21 mouse cellular contexts compared by ENCODE assay signal in genomic region chr7:43775311-43776057, GRCm38 (mm10). TPM values are rescaled to one million over a fixed set of nuclear protein-coding genes. Genes with fewer than 3 reads are reported as not detected.
A peak's percentile ranks its signal among the peaks of the same experiment; 100 is the strongest.
DNase-seq lines count a peak whose midpoint lies in the region; ATAC-seq and TF ChIP-seq lines count a peak whose summit lies in the region.
"Had no signal": no experiment of that assay in that cellular context is flagged by ENCODE, and none has a peak within 500 bp of the region (broad histone marks: within the 10 kb centered on the region; RNA-seq: fewer than 3 reads in every experiment).

No protein-coding gene starts in this region.

- intact Hi-C loops in heart, postnatal 10 days (cut with DNase I) = no loop called here
- intact Hi-C loops in left cerebral cortex, postnatal 25 days (cut with DNase I) = no loop called here

- H3K27ac ChIP-seq in neural tube, embryonic 15.5 days (replicated peaks) = no peak overlapping the region
- H3K27ac ChIP-seq in ES-E14 (ENCODE audit: insufficient read depth, low read depth, low read length, poor library complexity, severe bottlenecking) = no peak overlapping the region
- H3K27ac ChIP-seq in limb, embryonic 15.5 days = peak overlapping the region; percentile 61; the same call in 1 of the 2 replicates
- H3K27ac ChIP-seq in liver, embryonic 12.5 days = no peak overlapping the region
- H3K27ac ChIP-seq: heart, embryonic 15.5 days had no signal

- no peak for ATAC-seq in neural tube, embryonic 15.5 days (ENCODE audit: low FRiP score)
- no peak; the same call in 1 of the 2 replicates for ATAC-seq in limb, embryonic 15.5 days (ENCODE audit: insufficient number of reproducible peaks, low FRiP score, low TSS enrichment, low read depth)
- no peak for ATAC-seq in liver, embryonic 12.5 days
- ATAC-seq: hindbrain, embryonic 16.5 days had no signal

- no peak overlapping the region for H3K9ac ChIP-seq in neural tube, embryonic 15.5 days (replicated peaks)
- peak overlapping the region; percentile 55; the same call in 1 of the 2 replicates for H3K9ac ChIP-seq in ES-E14 (ENCODE audit: insufficient read depth, low read depth, low read length, poor library complexity, severe bottlenecking)
- no peak overlapping the region for H3K9ac ChIP-seq in limb, embryonic 15.5 days
- H3K9ac ChIP-seq in liver, embryonic 12.5 days = no peak overlapping the region
- H3K9ac ChIP-seq: heart, embryonic 15.5 days had no signal

- H3K4me1 ChIP-seq in neural tube, embryonic 15.5 days = no peaks in the 10 kb centered on the region
- peaks cover 0 to 24% of the 10 kb centered on the region in 2 experiments; a peak in 3 of 4 replicates for H3K4me1 ChIP-seq in ES-E14 (ENCODE audit: control insufficient read depth in 2 of 2, insufficient read depth in 2 of 2, low read length in 2 of 2, poor library complexity in 1 of 2)
- 0 out of 2 replicates have a peak, but pooled peaks cover 5% of the 10 kb centered on the region for H3K4me1 ChIP-seq in limb, embryonic 15.5 days
- H3K4me1 ChIP-seq in liver, embryonic 12.5 days = no peaks in the 10 kb centered on the region
- H3K4me1 ChIP-seq: heart, embryonic 15.5 days had no signal

- no peak overlapping the region for H3K4me3 ChIP-seq in neural tube, embryonic 15.5 days (replicated peaks)
- H3K4me3 ChIP-seq in ES-E14 (ENCODE audit: insufficient read depth in 1 of 2, low read depth in 1 of 2, low read length in 2 of 2, poor library complexity in 1 of 2, severe bottlenecking in 1 of 2) = no peak overlapping the region
- no peak overlapping the region for H3K4me3 ChIP-seq in limb, embryonic 15.5 days
- H3K4me3 ChIP-seq in liver, embryonic 12.5 days = no peak overlapping the region
- H3K4me3 ChIP-seq: heart, embryonic 15.5 days had no signal

- no peaks in the 10 kb centered on the region for H3K36me3 ChIP-seq in neural tube, embryonic 15.5 days
- H3K36me3 ChIP-seq in ES-E14 (ENCODE audit: control insufficient read depth, insufficient read depth, low read length, poor library complexity, severe bottlenecking) = no peaks in the 10 kb centered on the region
- H3K36me3 ChIP-seq in limb, embryonic 15.5 days = no peaks in the 10 kb centered on the region
- H3K36me3 ChIP-seq in liver, embryonic 12.5 days = no peaks in the 10 kb centered on the region
- H3K36me3 ChIP-seq: heart, embryonic 15.5 days had no signal

- no peaks in the 10 kb centered on the region for H3K9me3 ChIP-seq in neural tube, embryonic 15.5 days (replicated peaks)
- H3K9me3 ChIP-seq in ES-E14 (ENCODE audit: control insufficient read depth, insufficient read depth, low read depth, low read length) = no peaks in the 10 kb centered on the region
- no peaks in the 10 kb centered on the region for H3K9me3 ChIP-seq in limb, embryonic 15.5 days
- H3K9me3 ChIP-seq in liver, embryonic 12.5 days (replicated peaks) = no peaks in the 10 kb centered on the region
- H3K9me3 ChIP-seq: heart, embryonic 15.5 days had no signal

- WGBS in neural tube, embryonic 15.5 days = 61% methylated on average over 7 of the region's 7 CpGs
- WGBS in limb, embryonic 15.5 days = 46% methylated on average over 7 of the region's 7 CpGs
- WGBS in liver, embryonic 12.5 days (ENCODE audit: insufficient replicate concordance) = 57% methylated on average over 7 of the region's 7 CpGs

- H3K27me3 ChIP-seq in neural tube, embryonic 15.5 days (replicated peaks) = no peaks in the 10 kb centered on the region
- H3K27me3 ChIP-seq in limb, embryonic 15.5 days = no peaks in the 10 kb centered on the region
- H3K27me3 ChIP-seq in liver, embryonic 12.5 days (replicated peaks) = no peaks in the 10 kb centered on the region
- H3K27me3 ChIP-seq: heart, embryonic 15.5 days had no signal

- no peak overlapping the region for H3K4me2 ChIP-seq in neural tube, embryonic 15.5 days
- no peak overlapping the region for H3K4me2 ChIP-seq in limb, embryonic 15.5 days
- no peak overlapping the region for H3K4me2 ChIP-seq in liver, embryonic 12.5 days
- H3K4me2 ChIP-seq: heart, embryonic 15.5 days had no signal

- in situ Hi-C loops in ES-E14 (cut with MboI; ENCODE audit: low sequenced_read_pairs in 2 of 2, unreplicated experiment in 2 of 2) = no loop called here

- peak; percentile 2 for DNase-seq in heart, postnatal 4 days
- no peak for DNase-seq in heart, postnatal 10 days
- DNase-seq in neural tube, embryonic 10.5 days (ENCODE audit: extremely low spot score, low spot score) = peak; percentile 10
- DNase-seq in ES-E14 (ENCODE audit: low read depth, low spot score) = no peak
- no peak for DNase-seq in left cerebral cortex, postnatal 25 days (ENCODE audit: low spot score in 2 of 2)
- DNase-seq: cerebellum, adult 11-12 months; liver had no signal

TF ChIP-seq in ES-E14, 5 proteins besides CTCF, POLR2A, EP300 and RAD21:
- no peak for TF ChIP-seq HCFC1 (IDR thresholded peaks at IDR 0.05; ENCODE audit: borderline replicate concordance, insufficient read depth, low read length)

RNA-seq across cellular contexts. Expression of gene Klk11, which starts 1.1 kb away (rescaled TPM):
- total RNA-seq in heart, postnatal 4 days (2021) = not detected
- total RNA-seq in heart, postnatal 10 days (2021) = not detected
- 0.33 TPM in 1 of 2 replicates, not detected in the other for polyA plus RNA-seq in neural tube, embryonic 15.5 days (2015; fragmentation: Nextera tagmentation; extraction: Ambion mirVana)
- total RNA-seq in ES-E14 (2012; rRNA removed) = 1.7 and 2.4 TPM in 2 replicates
- 20.2 and 22.0 TPM in 2 replicates for polyA plus RNA-seq in limb, embryonic 15.5 days (2015; fragmentation: Nextera tagmentation; extraction: Ambion mirVana)
- polyA plus RNA-seq in liver, embryonic 12.5 days (2016; fragmentation: Nextera tagmentation; extraction: Ambion mirVana) = not detected in 2 replicates
- total RNA-seq in left cerebral cortex, postnatal 25 days (2021) = not detected
- total RNA-seq: common myeloid progenitor, adult 5-6 weeks; gastrocnemius, postnatal 4 days; layer of hippocampus, postnatal 25 days; megakaryocyte-erythroid progenitor cell, adult 5-6 weeks had no signal
- polyA plus RNA-seq: C2C12; hindbrain, embryonic 16.5 days; kidney, embryonic 16.5 days; neural tube, embryonic 11.5 days; testis, adult 2 months had no signal

RNA-seq across cellular contexts. Expression of gene Klk10, which starts 5.4 kb away (rescaled TPM):
- not detected for total RNA-seq in heart, postnatal 4 days (2021)
- total RNA-seq in heart, postnatal 10 days (2021) = not detected
- polyA plus RNA-seq in neural tube, embryonic 15.5 days (2015; fragmentation: Nextera tagmentation; extraction: Ambion mirVana) = 0.10 and 0.51 TPM in 2 replicates
- 4.4 TPM in 2 replicates for total RNA-seq in ES-E14 (2012; rRNA removed)
- polyA plus RNA-seq in limb, embryonic 15.5 days (2015; fragmentation: Nextera tagmentation; extraction: Ambion mirVana) = 38.4 and 45.0 TPM in 2 replicates
- polyA plus RNA-seq in liver, embryonic 12.5 days (2016; fragmentation: Nextera tagmentation; extraction: Ambion mirVana) = not detected in 2 replicates
- total RNA-seq in left cerebral cortex, postnatal 25 days (2021) = not detected
- total RNA-seq: common myeloid progenitor, adult 5-6 weeks; megakaryocyte-erythroid progenitor cell, adult 5-6 weeks had no signal
- polyA plus RNA-seq: neural tube, embryonic 11.5 days; testis, adult 2 months had no signal

RNA-seq across cellular contexts. Expression of gene Klk12, which starts 6.8 kb away (rescaled TPM):
- not detected for total RNA-seq in heart, postnatal 4 days (2021)
- not detected for total RNA-seq in heart, postnatal 10 days (2021)
- not detected in 2 replicates for polyA plus RNA-seq in neural tube, embryonic 15.5 days (2015; fragmentation: Nextera tagmentation; extraction: Ambion mirVana)
- total RNA-seq in ES-E14 (2012; rRNA removed) = not detected in 2 replicates
- polyA plus RNA-seq in limb, embryonic 15.5 days (2015; fragmentation: Nextera tagmentation; extraction: Ambion mirVana) = 0.22 and 0.32 TPM in 2 replicates
- not detected in 2 replicates for polyA plus RNA-seq in liver, embryonic 12.5 days (2016; fragmentation: Nextera tagmentation; extraction: Ambion mirVana)
- not detected for total RNA-seq in left cerebral cortex, postnatal 25 days (2021)
- total RNA-seq: common myeloid progenitor, adult 5-6 weeks; gastrocnemius, postnatal 4 days; layer of hippocampus, postnatal 25 days; megakaryocyte-erythroid progenitor cell, adult 5-6 weeks had no signal
- polyA plus RNA-seq: C2C12; heart, embryonic 15.5 days; hindbrain, embryonic 16.5 days; kidney, embryonic 16.5 days; lung, embryonic 16.5 days; neural tube, embryonic 11.5 days; testis, adult 2 months had no signal

RNA-seq across cellular contexts. Expression of gene Klk9, which starts 16.2 kb away (rescaled TPM):
- not detected for total RNA-seq in heart, postnatal 4 days (2021)
- total RNA-seq in heart, postnatal 10 days (2021) = not detected
- polyA plus RNA-seq in neural tube, embryonic 15.5 days (2015; fragmentation: Nextera tagmentation; extraction: Ambion mirVana) = 0.23 TPM in 1 of 2 replicates, not detected in the other
- total RNA-seq in ES-E14 (2012; rRNA removed) = 0.13 TPM in 1 of 2 replicates, not detected in the other
- 1.5 TPM in 2 replicates for polyA plus RNA-seq in limb, embryonic 15.5 days (2015; fragmentation: Nextera tagmentation; extraction: Ambion mirVana)
- polyA plus RNA-seq in liver, embryonic 12.5 days (2016; fragmentation: Nextera tagmentation; extraction: Ambion mirVana) = not detected in 2 replicates
- total RNA-seq in left cerebral cortex, postnatal 25 days (2021) = not detected
- total RNA-seq: common myeloid progenitor, adult 5-6 weeks; gastrocnemius, postnatal 4 days; megakaryocyte-erythroid progenitor cell, adult 5-6 weeks had no signal
- polyA plus RNA-seq: heart, embryonic 15.5 days; kidney, embryonic 16.5 days; neural tube, embryonic 11.5 days; testis, adult 2 months had no signal

RNA-seq across cellular contexts. Expression of gene Klk8, which starts 21.9 kb away (rescaled TPM):
- 10 to 100 TPM; 10.6 to 17.4 TPM for total RNA-seq in heart, postnatal 4 days (2021)
- total RNA-seq in heart, postnatal 10 days (2021) = 10 to 100 TPM; 13.0 to 19.9 TPM
- polyA plus RNA-seq in neural tube, embryonic 15.5 days (2015; fragmentation: Nextera tagmentation; extraction: Ambion mirVana) = 12.6 and 15.5 TPM in 2 replicates
- 24.9 and 63.7 TPM in 2 replicates for total RNA-seq in ES-E14 (2012; rRNA removed)
- 60.6 and 64.4 TPM in 2 replicates for polyA plus RNA-seq in limb, embryonic 15.5 days (2015; fragmentation: Nextera tagmentation; extraction: Ambion mirVana)
- polyA plus RNA-seq in liver, embryonic 12.5 days (2016; fragmentation: Nextera tagmentation; extraction: Ambion mirVana) = 16.0 and 17.3 TPM in 2 replicates
- 1 to 10 TPM; 2.2 to 3.3 TPM for total RNA-seq in left cerebral cortex, postnatal 25 days (2021)

Comparison
In these comparisons a context has a peak if more than half of its experiments do, and no peak if none do; other contexts are left out.
1. DNase-seq: peak in heart, postnatal 4 days (single experiment) and neural tube, embryonic 10.5 days (single experiment); none in heart, postnatal 10 days (0 of 2), ES-E14 (single experiment) and left cerebral cortex, postnatal 25 days (0 of 2).